Mouse (Mus musculus) heart, embryonic 12.5 days (tissue): ENCODE results near the gene Zfp39. TPM values are rescaled to one million over a fixed set of nuclear protein-coding genes. Genes with fewer than 3 reads are reported as not detected.

Source experiments
- ATAC-seq: fragments of 200-750 bp; cut with Nextera tagmentation; 2 replicates; pipeline ENCODE4 v1.8.0; 2017; ENCODE audit warnings: moderate TSS enrichment, moderate library complexity; ENCODE audit not compliant: insufficient number of reproducible peaks, low FRiP score
- H3K27ac ChIP-seq: fragments of 300-500 bp; sonication (generic); 2 replicates; pipeline ENCODE4 v1.5.1; 2016; ENCODE audit warnings: mild to moderate bottlenecking, moderate library complexity; ENCODE audit not compliant: poor library complexity, severe bottlenecking
- H3K27me3 ChIP-seq: fragments of 300-500 bp; sonication (generic); replicated peaks from 2 replicates; pipeline ENCODE4 v1.6.1; 2016; ENCODE audit warnings: mild to moderate bottlenecking, moderate library complexity
- H3K36me3 ChIP-seq: fragments of 300-500 bp; sonication (generic); 2 replicates; pipeline ENCODE4 v1.6.1; 2016; ENCODE audit warnings: mild to moderate bottlenecking, moderate library complexity
- H3K4me1 ChIP-seq: fragments of 300-500 bp; sonication (generic); replicated peaks from 2 replicates; pipeline ENCODE4 v1.6.1; 2016; ENCODE audit warnings: mild to moderate bottlenecking
- H3K4me2 ChIP-seq: fragments of 300-500 bp; sonication (generic); 2 replicates; pipeline ENCODE4 v1.6.1; 2016; ENCODE audit warnings: mild to moderate bottlenecking, moderate library complexity
- H3K4me3 ChIP-seq: fragments of 300-500 bp; sonication (generic); 2 replicates; pipeline ENCODE4 v1.5.1; 2016; ENCODE audit warnings: mild to moderate bottlenecking
- H3K9ac ChIP-seq: fragments of 300-500 bp; sonication (generic); 2 replicates; pipeline ENCODE4 v1.6.1; 2016; ENCODE audit warnings: mild to moderate bottlenecking, moderate library complexity
- H3K9me3 ChIP-seq: fragments of 300-500 bp; sonication (generic); replicated peaks from 2 replicates; pipeline ENCODE4 v1.6.1; 2016; ENCODE audit warnings: mild to moderate bottlenecking, moderate library complexity
- WGBS: fragments of 180-500 bp; shearing (Covaris S2); methylation state at CpG from one replicate; pipeline ENCODE4 v1.1.7; 2016; 5-methylcytosine and 5-hydroxymethylcytosine counted together
- polyA plus RNA-seq: library from polyadenylated mRNA; unstranded; fragments of >200 nt; fragmentation: Nextera tagmentation; extraction: Ambion mirVana; gene quantifications from 2 replicates; pipeline ENCODE4 v1.2.1, GENCODE M21; 2016

The Zfp39 gene
- polyA plus RNA-seq, 1 experiment from 2014 or later: 5.1 TPM

DNA sequence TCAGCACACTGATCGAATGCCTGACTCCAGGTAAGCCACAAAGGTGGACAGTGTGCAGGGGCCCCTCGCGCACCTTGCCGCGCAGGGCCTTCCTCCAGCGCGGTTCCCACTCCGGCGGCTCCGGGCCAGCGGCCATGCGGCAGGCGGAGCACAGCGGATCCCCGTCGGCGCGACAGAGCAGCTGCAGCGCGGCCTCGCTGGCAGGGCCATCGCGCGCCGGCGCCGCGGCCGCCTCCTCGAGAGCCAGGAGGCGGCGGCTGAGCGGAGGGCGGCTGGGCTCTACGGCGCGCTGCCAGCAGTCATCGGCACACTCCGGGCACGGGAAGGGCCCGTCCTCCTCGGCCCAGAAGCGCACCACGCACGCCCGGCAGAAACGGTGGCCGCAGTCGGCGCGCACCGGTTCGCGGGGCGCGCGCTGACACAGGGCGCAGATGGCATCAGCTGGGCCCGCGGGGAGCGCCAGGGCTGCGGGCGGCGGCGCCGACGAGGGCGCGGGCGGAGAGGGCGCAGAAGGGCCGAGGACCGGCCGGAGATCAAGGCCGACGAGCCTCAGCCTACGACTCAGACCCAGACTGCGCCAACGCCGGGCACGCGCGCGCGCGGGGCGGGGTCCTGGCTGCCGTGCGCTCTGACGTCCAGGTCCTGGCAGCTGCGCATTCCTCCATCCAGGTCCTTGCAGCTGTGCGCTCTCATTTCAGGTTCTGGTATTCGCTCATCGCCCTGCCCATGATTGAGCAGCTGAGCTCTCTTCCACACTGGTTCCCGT, 34.5 kb upstream of the Zfp39 start, which contains the start of gene Rnf187:
TSS of gene Rnf187 (minus strand) at position 595 of the 766 bp plus-strand sequence.
- Histone ChIP-seq H3K36me3 (peaks cover 32% of the 10 kb centered on the region), H3K9ac (peak within 1 kb of the TSS; percentile 97), H3K9me3 (no peaks in the 10 kb centered on the region), H3K4me1 (peaks cover 20% of the 10 kb centered on the region), H3K27ac (peak within 1 kb of the TSS; percentile 95), H3K27me3 (peaks cover 3% of the 10 kb centered on the region), H3K4me3 (peak within 1 kb of the TSS; percentile 96), H3K4me2 (peak within 1 kb of the TSS; percentile 89)
- peak; percentile 94 for ATAC-seq
- WGBS: under 1% methylated on average over 95 of the region's 95 CpGs

DNA sequence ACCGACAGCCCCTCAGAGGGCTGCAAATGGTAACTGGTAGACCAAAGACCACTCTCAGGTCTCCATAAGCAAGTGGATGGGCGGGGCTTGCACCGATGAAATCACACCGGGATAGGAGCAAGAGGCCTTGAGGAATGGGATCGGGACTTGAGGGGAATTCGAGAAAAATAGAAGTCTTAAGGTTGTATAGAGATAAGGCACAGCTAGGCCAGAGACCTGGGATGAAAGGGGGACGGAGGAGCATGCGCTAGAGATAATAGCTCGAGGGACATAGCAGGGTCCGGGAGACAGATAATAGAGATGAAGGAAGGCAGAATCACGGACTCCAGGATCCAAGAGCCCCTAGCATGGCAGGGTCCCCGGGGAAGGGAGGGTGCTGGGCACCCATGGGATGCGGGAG, 33.9 kb upstream of the Zfp39 start:
- ATAC-seq: peak; percentile 12; the same call in 1 of the 2 replicates
- WGBS: 1% methylated on average over 13 of the region's 13 CpGs
- Histone ChIP-seq H3K27me3 (0 out of 2 replicates have a peak, but pooled peaks cover 3% of the 10 kb centered on the region), H3K4me2 (peak overlapping the region; percentile 89), H3K4me1 (peaks cover 20% of the 10 kb centered on the region), H3K4me3 (peak overlapping the region; percentile 96), H3K36me3 (peaks cover 38% of the 10 kb centered on the region), H3K9me3 (no peaks in the 10 kb centered on the region), H3K27ac (peak overlapping the region; percentile 95), H3K9ac (peak overlapping the region; percentile 97)

DNA sequence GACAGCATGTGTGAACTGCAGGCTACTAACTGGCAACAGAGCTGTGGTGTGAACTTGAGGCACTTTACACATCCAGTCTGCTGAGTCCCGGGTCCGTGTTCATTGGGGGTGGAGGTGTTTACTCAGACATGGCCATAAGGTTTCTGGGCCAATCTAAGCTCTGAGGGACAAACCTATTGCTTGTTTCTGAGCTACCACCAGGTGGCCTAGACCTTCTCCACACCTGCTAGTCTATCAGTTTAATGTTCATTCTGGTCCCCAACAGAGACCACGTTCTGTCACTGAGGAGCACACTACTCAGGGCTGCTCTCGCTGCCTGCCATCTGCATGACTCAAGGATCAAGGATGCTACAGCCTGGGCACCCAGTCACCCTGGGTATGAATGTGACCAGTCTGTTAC, 27.6 kb upstream of the Zfp39 start:
- Histone ChIP-seq H3K4me1 (peaks cover 18% of the 10 kb centered on the region), H3K27ac (no peak overlapping the region), H3K36me3 (peaks cover 50% of the 10 kb centered on the region), H3K9me3 (no peaks in the 10 kb centered on the region), H3K4me3 (no peak overlapping the region), H3K9ac (no peak overlapping the region), H3K27me3 (no peaks in the 10 kb centered on the region), H3K4me2 (no peak overlapping the region)
- 69% methylated on average over 4 of the region's 4 CpGs for WGBS
- ATAC-seq: no peak

DNA sequence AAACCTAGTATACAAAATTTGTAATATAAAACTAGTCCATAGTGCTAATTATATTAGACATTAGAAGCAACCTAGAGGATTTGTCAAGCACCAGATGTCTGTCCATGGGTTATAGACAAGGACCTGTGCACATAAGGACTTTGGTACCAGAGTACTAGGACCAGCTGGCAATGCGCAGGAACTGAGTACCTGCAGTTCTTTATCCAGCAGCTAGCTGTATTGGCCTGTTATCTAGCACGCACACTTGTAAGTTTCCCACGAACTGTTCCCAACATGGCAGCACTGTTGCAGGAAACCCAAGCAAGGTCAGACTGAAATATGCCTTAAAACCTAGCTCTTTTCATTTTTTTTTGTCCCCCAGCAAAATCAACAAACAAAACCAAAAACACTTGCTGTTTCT, 26.2 kb upstream of the Zfp39 start:
- H3K4me3 ChIP-seq: no peak overlapping the region
- ATAC-seq: no peak

DNA sequence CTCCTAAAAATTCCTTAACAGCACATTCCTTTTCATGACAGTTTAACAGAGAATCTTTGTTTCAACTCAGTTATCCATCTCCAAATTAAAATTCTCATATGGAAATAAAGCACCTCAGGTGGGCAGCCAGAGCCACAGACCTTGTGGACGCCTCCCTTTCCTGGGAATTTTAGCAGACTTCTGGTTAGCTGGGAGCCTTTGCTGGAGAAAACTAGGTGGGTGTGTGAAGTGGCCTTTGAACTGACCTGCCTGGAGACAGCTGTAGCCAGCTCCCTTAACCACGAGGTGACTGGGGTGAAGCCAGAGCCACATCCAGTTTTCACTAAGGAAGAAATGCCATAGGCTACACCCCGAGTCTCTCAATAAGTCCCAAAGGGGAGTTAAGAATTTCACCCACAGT, 25.6 kb upstream of the Zfp39 start:
- Histone ChIP-seq H3K4me3 (no peak overlapping the region), H3K27me3 (no peaks in the 10 kb centered on the region; the same call in 1 of the 2 replicates), H3K9ac (no peak overlapping the region), H3K9me3 (no peaks in the 10 kb centered on the region), H3K4me2 (no peak overlapping the region), H3K4me1 (peaks cover 16% of the 10 kb centered on the region; the same call in 1 of the 2 replicates), H3K36me3 (peaks cover 36% of the 10 kb centered on the region), H3K27ac (no peak overlapping the region)
- ATAC-seq: no peak
- 48% methylated on average over 3 of the region's 3 CpGs for WGBS

More for the DNA sequence above, 26.2 kb upstream of the Zfp39 start:
- Histone ChIP-seq H3K9me3 (no peaks in the 10 kb centered on the region), H3K27me3 (no peaks in the 10 kb centered on the region; the same call in 1 of the 2 replicates), H3K36me3 (peaks cover 40% of the 10 kb centered on the region), H3K9ac (no peak overlapping the region), H3K4me1 (peaks cover 16% of the 10 kb centered on the region; the same call in 1 of the 2 replicates), H3K4me2 (no peak overlapping the region), H3K27ac (no peak overlapping the region)
- 76% methylated on average over 3 of the region's 3 CpGs for WGBS

DNA sequence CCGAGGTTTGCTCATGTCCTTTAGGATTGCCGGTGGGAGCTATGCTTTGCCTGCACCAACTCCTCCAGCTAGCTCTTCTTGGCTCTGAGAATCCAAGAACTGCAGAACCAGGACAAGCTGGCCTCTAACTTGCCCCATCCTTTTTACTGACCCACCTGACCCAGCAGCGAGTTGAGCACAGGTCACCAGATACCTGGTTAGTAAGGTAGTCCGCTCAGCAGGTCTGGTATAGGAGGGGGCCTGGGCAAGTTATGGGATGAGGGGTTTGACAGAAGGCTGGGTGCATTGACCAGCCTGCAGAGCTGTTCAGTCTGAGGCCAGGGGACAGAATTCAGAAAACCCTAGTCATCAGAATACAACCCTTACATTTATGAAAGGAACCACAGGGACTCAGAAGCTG, 25.0 kb upstream of the Zfp39 start:
- ATAC-seq: no peak

DNA sequence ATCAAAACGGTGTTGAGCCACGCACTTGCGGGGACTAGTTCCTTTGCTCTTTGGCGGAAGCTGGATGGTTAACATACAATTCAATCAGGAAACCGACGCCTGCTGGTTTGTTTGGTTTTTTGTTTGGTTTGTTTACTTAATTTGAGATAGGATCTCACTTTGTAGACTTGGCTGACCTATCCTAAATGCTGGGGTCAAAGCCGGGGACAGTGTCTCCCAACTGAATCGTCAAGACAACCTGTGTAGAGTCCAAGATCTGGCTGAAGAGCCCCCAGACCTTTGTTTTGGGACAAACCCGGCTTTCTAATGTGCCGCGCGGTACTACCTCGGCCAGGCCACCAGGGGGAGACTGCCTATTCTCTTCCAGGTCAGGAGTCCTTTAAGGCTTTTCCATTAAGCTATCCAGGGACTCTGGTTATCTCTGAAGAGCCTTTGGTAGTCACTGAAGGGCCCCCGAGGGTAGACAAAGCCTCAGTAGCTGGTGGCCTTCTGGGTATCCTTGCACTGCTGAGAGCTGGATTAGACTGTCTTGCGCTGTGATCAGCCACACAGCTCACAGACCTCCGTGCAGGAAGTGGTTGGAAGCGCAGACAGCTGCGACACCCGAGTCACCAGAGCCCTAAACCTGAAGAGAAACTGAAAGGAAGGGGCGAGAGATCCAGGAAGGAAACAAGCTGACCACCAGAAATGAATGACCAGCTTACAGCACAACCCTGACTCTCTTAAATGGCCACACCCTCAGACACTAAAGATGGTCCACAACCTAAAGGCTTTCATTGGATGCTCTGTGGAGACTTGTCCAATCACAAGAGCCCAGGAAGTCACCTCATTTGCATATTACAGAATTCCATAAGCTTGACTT, 24.0 kb upstream of the Zfp39 start:
- no peaks in the 10 kb centered on the region for H3K9me3 ChIP-seq
- peak overlapping the region; percentile 62 for H3K4me2 ChIP-seq
- peak overlapping the region; percentile 39 for H3K4me3 ChIP-seq
- 25% methylated on average over 20 of the region's 20 CpGs for WGBS
- H3K27me3 ChIP-seq: peaks cover 6% of the 10 kb centered on the region; the same call in 1 of the 2 replicates
- H3K4me1 ChIP-seq: peaks cover 16% of the 10 kb centered on the region; the same call in 1 of the 2 replicates
- peak; percentile 75 for ATAC-seq
- H3K36me3 ChIP-seq: peaks cover 20% of the 10 kb centered on the region
- peak overlapping the region; percentile 43 for H3K9ac ChIP-seq
- H3K27ac ChIP-seq: peak overlapping the region; percentile 55

More for the DNA sequence above, 25.0 kb upstream of the Zfp39 start:
- Histone ChIP-seq H3K4me3 (no peak overlapping the region), H3K27ac (no peak overlapping the region), H3K9me3 (no peaks in the 10 kb centered on the region), H3K36me3 (peaks cover 30% of the 10 kb centered on the region), H3K4me2 (no peak overlapping the region), H3K9ac (no peak overlapping the region), H3K4me1 (peaks cover 16% of the 10 kb centered on the region; the same call in 1 of the 2 replicates), H3K27me3 (no peaks in the 10 kb centered on the region; the same call in 1 of the 2 replicates)
- WGBS: 57% methylated on average over 4 of the region's 4 CpGs

DNA sequence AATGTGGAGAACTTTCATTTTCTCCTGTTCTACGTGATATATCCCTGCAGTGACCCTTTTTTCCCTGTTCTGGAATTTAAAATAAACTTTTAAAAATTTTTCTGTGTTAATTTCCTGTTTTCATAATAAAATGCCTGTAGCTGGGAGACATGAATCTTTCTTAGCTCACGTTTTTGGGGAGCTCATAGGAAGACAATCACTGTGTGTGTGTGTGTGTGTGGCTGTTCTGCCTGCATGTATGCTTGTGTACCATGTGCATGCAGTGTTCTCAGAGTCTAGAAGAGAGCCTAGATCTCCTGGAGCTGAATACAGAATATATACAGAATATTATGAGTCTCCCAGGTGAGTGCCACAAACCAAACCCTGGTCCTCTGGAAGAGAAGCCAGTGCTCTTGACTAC, 23.0 kb upstream of the Zfp39 start:
- Histone ChIP-seq H3K9me3 (no peaks in the 10 kb centered on the region), H3K4me2 (no peak overlapping the region), H3K27me3 (peaks cover 6% of the 10 kb centered on the region; the same call in 1 of the 2 replicates), H3K27ac (no peak overlapping the region), H3K9ac (no peak overlapping the region), H3K4me3 (no peak overlapping the region), H3K4me1 (peaks cover 16% of the 10 kb centered on the region; the same call in 1 of the 2 replicates), H3K36me3 (peaks cover 10% of the 10 kb centered on the region)
- WGBS: 74% methylated on average over 2 of the region's 2 CpGs
- no peak for ATAC-seq

DNA sequence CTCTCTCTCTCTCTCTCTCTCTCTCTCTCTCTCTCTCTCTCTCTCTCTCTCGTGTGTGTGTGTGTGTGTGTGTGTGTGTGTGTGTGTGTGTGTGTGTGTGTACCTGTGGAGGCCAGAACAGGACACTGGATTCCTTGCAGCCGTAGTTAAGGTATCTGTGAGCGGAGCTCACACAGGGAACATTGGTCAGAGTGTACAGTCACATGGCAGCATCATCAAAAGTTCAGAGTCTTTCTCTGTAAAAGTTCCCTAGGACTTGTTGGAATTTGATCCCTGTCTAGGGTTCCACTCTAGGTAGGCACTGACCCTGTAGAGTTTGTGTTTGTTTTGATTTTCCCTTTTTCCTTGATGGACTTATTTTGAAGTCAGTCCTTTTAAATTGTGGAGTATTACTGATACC, 22.6 kb upstream of the Zfp39 start:
- no peaks in the 10 kb centered on the region for H3K9me3 ChIP-seq
- H3K36me3 ChIP-seq: peaks cover 6% of the 10 kb centered on the region
- no peak overlapping the region for H3K4me2 ChIP-seq
- 90% methylated on average over 2 of the region's 3 CpGs for WGBS
- H3K27ac ChIP-seq: no peak overlapping the region
- no peak overlapping the region for H3K4me3 ChIP-seq
- ATAC-seq: no peak
- peaks cover 16% of the 10 kb centered on the region; the same call in 1 of the 2 replicates for H3K4me1 ChIP-seq
- no peak overlapping the region for H3K9ac ChIP-seq
- peaks cover 6% of the 10 kb centered on the region; the same call in 1 of the 2 replicates for H3K27me3 ChIP-seq

DNA sequence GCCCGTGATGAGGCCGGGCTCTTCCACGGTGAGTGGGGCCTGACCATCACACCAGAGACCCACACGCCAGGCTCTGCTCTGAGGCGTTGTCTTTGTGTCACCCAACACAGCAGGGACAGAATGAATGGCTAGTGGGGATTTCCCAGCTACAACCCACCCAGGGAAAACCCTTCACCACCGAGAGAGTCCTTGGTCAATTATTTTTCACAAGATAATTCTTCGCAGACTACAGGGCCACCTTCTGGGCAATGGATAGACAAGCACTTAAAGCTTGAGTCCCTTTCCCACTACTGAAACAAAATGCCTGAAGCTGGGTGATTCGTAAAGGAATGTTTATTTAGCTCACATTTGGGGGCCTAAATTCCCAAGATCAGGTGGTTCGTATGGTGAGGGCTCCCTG, 18.4 kb upstream of the Zfp39 start:
- 80% methylated on average over 9 of the region's 9 CpGs for WGBS
- Histone ChIP-seq H3K4me3 (no peak overlapping the region), H3K27me3 (peaks cover 6% of the 10 kb centered on the region; the same call in 1 of the 2 replicates), H3K4me1 (peaks cover 6% of the 10 kb centered on the region; the same call in 1 of the 2 replicates), H3K36me3 (no peaks in the 10 kb centered on the region), H3K9me3 (no peaks in the 10 kb centered on the region), H3K27ac (no peak overlapping the region), H3K4me2 (no peak overlapping the region), H3K9ac (no peak overlapping the region)
- no peak for ATAC-seq

DNA sequence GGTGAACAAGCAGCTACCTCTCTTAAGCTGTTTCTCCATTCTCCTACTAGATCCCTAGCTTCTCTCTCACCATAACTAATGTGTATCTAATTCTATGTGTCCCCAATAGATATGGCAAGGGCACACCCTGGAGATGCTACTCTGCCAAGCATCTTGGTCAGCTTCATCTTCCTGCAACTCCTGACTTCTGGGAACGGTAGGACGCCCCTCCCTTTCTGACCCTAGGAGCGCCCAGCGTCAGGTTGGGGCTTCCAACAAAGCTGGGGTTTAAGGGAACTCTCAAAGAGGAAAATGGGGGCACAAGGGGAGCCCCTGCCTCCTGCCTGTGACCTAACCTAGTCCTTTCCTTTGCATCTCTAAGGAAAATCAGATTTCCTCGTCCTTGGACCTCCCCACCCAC, 14.7 kb upstream of the Zfp39 start:
- 61% methylated on average over 5 of the region's 5 CpGs for WGBS
- Histone ChIP-seq H3K9ac (no peak overlapping the region), H3K27me3 (peaks cover 8% of the 10 kb centered on the region; the same call in 1 of the 2 replicates), H3K4me2 (no peak overlapping the region), H3K4me1 (peaks cover 8% of the 10 kb centered on the region; the same call in 1 of the 2 replicates), H3K4me3 (no peak overlapping the region), H3K27ac (no peak overlapping the region), H3K36me3 (no peaks in the 10 kb centered on the region), H3K9me3 (no peaks in the 10 kb centered on the region)
- no peak for ATAC-seq
